Mouse (Mus musculus): Measurements from ENCODE around the gene H3f3a.
A peak's percentile ranks its signal among the peaks of the same experiment; 100 is the strongest.

Gene H3f3a

GRCm38 (mm10) chr1:180781250-180781649, 32.5 kb downstream of the H3f3a start:
- DNase-seq = no peak

GRCm38 (mm10) chr1:180780291-180780690, 33.5 kb downstream of the H3f3a start:
- DNase-seq = no peak

- peak; percentile 26 to 35 for DNase-seq
These were observed 34.8 kb downstream of the H3f3a start for GRCm38 (mm10) chr1:180778941-180779340.

- no peak for DNase-seq
These were observed 35.4 kb downstream of the H3f3a start for GRCm38 (mm10) chr1:180778403-180778754.

GRCm38 (mm10) chr1:180777660-180778402, 35.9 kb downstream of the H3f3a start:
- DNase-seq = peak; percentile 88 to 92

GRCm38 (mm10) chr1:180777289-180777659, 36.5 kb downstream of the H3f3a start:
- DNase-seq = no peak

- no peak for DNase-seq
These were observed 37.2 kb downstream of the H3f3a start for GRCm38 (mm10) chr1:180776494-180776893.

- DNase-seq = no peak
These were observed 37.8 kb downstream of the H3f3a start for GRCm38 (mm10) chr1:180775849-180776493.

- DNase-seq = no peak
These were observed 38.4 kb downstream of the H3f3a start for GRCm38 (mm10) chr1:180775317-180775716.

GRCm38 (mm10) chr1:180774664-180775063, 39.1 kb downstream of the H3f3a start:
- DNase-seq = no peak

- DNase-seq = no peak
These were observed 41.5 kb downstream of the H3f3a start for GRCm38 (mm10) chr1:180772291-180772690.

- no peak for DNase-seq
These were observed 42.0 kb downstream of the H3f3a start for GRCm38 (mm10) chr1:180771722-180772121.

GRCm38 (mm10) chr1:180771306-180771705, 42.4 kb downstream of the H3f3a start:
- no peak for DNase-seq

GRCm38 (mm10) chr1:180768334-180769168, 45.2 kb downstream of the H3f3a start:
- DNase-seq = peak; percentile 74 to 77

GRCm38 (mm10) chr1:180767541-180768333, 46.0 kb downstream of the H3f3a start:
- DNase-seq = no peak

- DNase-seq = peak in 1 of 2 experiments; percentile 39
These were observed 47.2 kb downstream of the H3f3a start for GRCm38 (mm10) chr1:180766557-180766956.

GRCm38 (mm10) chr1:180765393-180765792, 48.4 kb downstream of the H3f3a start:
- DNase-seq = no peak

GRCm38 (mm10) chr1:180763828-180764227, 49.9 kb downstream of the H3f3a start:
- DNase-seq = peak; percentile 85 to 89

GRCm38 (mm10) chr1:180763307-180763706, 50.4 kb downstream of the H3f3a start:
- no peak for DNase-seq

GRCm38 (mm10) chr1:180762679-180763078, 51.1 kb downstream of the H3f3a start:
- DNase-seq = no peak

GRCm38 (mm10) chr1:180762180-180762579, 51.6 kb downstream of the H3f3a start:
- peak; percentile 37 to 63 for DNase-seq

- no peak for DNase-seq
These were observed 55.7 kb downstream of the H3f3a start for GRCm38 (mm10) chr1:180757956-180758520.
